Mouse (Mus musculus): Measurements from ENCODE around the gene Sf3a2. TPM values are rescaled to one million over a fixed set of nuclear protein-coding genes. Genes with fewer than 3 reads are reported as not detected.

Gene Sf3a2
- polyA plus RNA-seq, 1 experiment from 2014 or later: 119 TPM

GRCm38 (mm10) chr10:80784302-80784701 lies 13.7 kb upstream of the Sf3a2 start:
- no peak overlapping the region for H3K9ac ChIP-seq (ENCODE audit: low read length)

GRCm38 (mm10) chr10:80784871-80785270 lies 13.1 kb upstream of the Sf3a2 start:
- 79% methylated on average over 12 of the region's 12 CpGs for WGBS
- no peak overlapping the region for H3K27ac ChIP-seq (ENCODE audit: low read depth, low read length)

More at GRCm38 (mm10) chr10:80784302-80784701, 13.7 kb upstream of the Sf3a2 start:
- H3K4me1 ChIP-seq (replicated peaks; ENCODE audit: control insufficient read depth, insufficient read depth, low read length): no peaks in the 10 kb centered on the region
- H3K36me3 ChIP-seq (ENCODE audit: control insufficient read depth, insufficient read depth, low read length): peaks cover 27% of the 10 kb centered on the region
- DNase-seq (ENCODE audit: low spot score): no peak
- no peak overlapping the region for H3K4me3 ChIP-seq (ENCODE audit: low read depth, low read length)
- H3K9me3 ChIP-seq (ENCODE audit: control insufficient read depth, low read length): no peaks in the 10 kb centered on the region
- no peak for ATAC-seq (replicated peaks; ENCODE audit: low FRiP score)
- H3K27me3 ChIP-seq (ENCODE audit: control insufficient read depth, insufficient read depth, low read length): no peaks in the 10 kb centered on the region
- H3K4me2 ChIP-seq (ENCODE audit: low read depth, low read length, severe bottlenecking): no peak overlapping the region
- WGBS: 100% methylated on average over 2 of the region's 2 CpGs
- no peak overlapping the region for H3K27ac ChIP-seq (ENCODE audit: low read depth, low read length)

GRCm38 (mm10) chr10:80785963-80786362 lies 12.0 kb upstream of the Sf3a2 start:
- 92% methylated on average over 11 of the region's 11 CpGs for WGBS

More at GRCm38 (mm10) chr10:80784871-80785270, 13.1 kb upstream of the Sf3a2 start:
- Histone ChIP-seq H3K9ac (ENCODE audit: low read length) (no peak overlapping the region), H3K4me3 (ENCODE audit: low read depth, low read length) (no peak overlapping the region), H3K4me2 (ENCODE audit: low read depth, low read length, severe bottlenecking) (no peak overlapping the region), H3K9me3 (ENCODE audit: control insufficient read depth, low read length) (no peaks in the 10 kb centered on the region), H3K4me1 (replicated peaks; ENCODE audit: control insufficient read depth, insufficient read depth, low read length) (no peaks in the 10 kb centered on the region), H3K36me3 (ENCODE audit: control insufficient read depth, insufficient read depth, low read length) (peaks cover 30% of the 10 kb centered on the region), H3K27me3 (ENCODE audit: control insufficient read depth, insufficient read depth, low read length) (no peaks in the 10 kb centered on the region)
- no peak for DNase-seq (ENCODE audit: low spot score)
- ATAC-seq (replicated peaks; ENCODE audit: low FRiP score): no peak

GRCm38 (mm10) chr10:80787517-80787916 lies 10.5 kb upstream of the Sf3a2 start:
- Histone ChIP-seq H3K9me3 (ENCODE audit: control insufficient read depth, low read length) (no peaks in the 10 kb centered on the region), H3K4me3 (ENCODE audit: low read depth, low read length) (no peak overlapping the region), H3K4me1 (replicated peaks; ENCODE audit: control insufficient read depth, insufficient read depth, low read length) (no peaks in the 10 kb centered on the region), H3K36me3 (ENCODE audit: control insufficient read depth, insufficient read depth, low read length) (peaks cover 47% of the 10 kb centered on the region), H3K9ac (ENCODE audit: low read length) (no peak overlapping the region), H3K4me2 (ENCODE audit: low read depth, low read length, severe bottlenecking) (no peak overlapping the region), H3K27ac (ENCODE audit: low read depth, low read length) (no peak overlapping the region), H3K27me3 (ENCODE audit: control insufficient read depth, insufficient read depth, low read length) (no peaks in the 10 kb centered on the region)
- DNase-seq (ENCODE audit: low spot score): no peak
- WGBS: 74% methylated on average over 2 of the region's 2 CpGs
- no peak for ATAC-seq (replicated peaks; ENCODE audit: low FRiP score)

More at GRCm38 (mm10) chr10:80785963-80786362, 12.0 kb upstream of the Sf3a2 start:
- no peaks in the 10 kb centered on the region for H3K27me3 ChIP-seq (ENCODE audit: control insufficient read depth, insufficient read depth, low read length)
- H3K4me1 ChIP-seq (replicated peaks; ENCODE audit: control insufficient read depth, insufficient read depth, low read length): no peaks in the 10 kb centered on the region
- no peak overlapping the region for H3K9ac ChIP-seq (ENCODE audit: low read length)
- H3K27ac ChIP-seq (ENCODE audit: low read depth, low read length): no peak overlapping the region
- no peak overlapping the region for H3K4me2 ChIP-seq (ENCODE audit: low read depth, low read length, severe bottlenecking)
- H3K9me3 ChIP-seq (ENCODE audit: control insufficient read depth, low read length): no peaks in the 10 kb centered on the region
- no peak overlapping the region for H3K4me3 ChIP-seq (ENCODE audit: low read depth, low read length)
- ATAC-seq (replicated peaks; ENCODE audit: low FRiP score): no peak
- peaks cover 36% of the 10 kb centered on the region for H3K36me3 ChIP-seq (ENCODE audit: control insufficient read depth, insufficient read depth, low read length)
- DNase-seq (ENCODE audit: low spot score): no peak

GRCm38 (mm10) chr10:80790761-80791404 lies 7.1 kb upstream of the Sf3a2 start:
- Histone ChIP-seq H3K4me1 (replicated peaks; ENCODE audit: control insufficient read depth, insufficient read depth, low read length) (no peaks in the 10 kb centered on the region), H3K9me3 (ENCODE audit: control insufficient read depth, low read length) (no peaks in the 10 kb centered on the region), H3K4me3 (ENCODE audit: low read depth, low read length) (no peak overlapping the region), H3K36me3 (ENCODE audit: control insufficient read depth, insufficient read depth, low read length) (peaks cover 39% of the 10 kb centered on the region), H3K27me3 (ENCODE audit: control insufficient read depth, insufficient read depth, low read length) (no peaks in the 10 kb centered on the region), H3K4me2 (ENCODE audit: low read depth, low read length, severe bottlenecking) (no peak overlapping the region), H3K9ac (ENCODE audit: low read length) (no peak overlapping the region), H3K27ac (ENCODE audit: low read depth, low read length) (no peak overlapping the region)
- 93% methylated on average over 19 of the region's 19 CpGs for whole genome bisulfite sequencing
- ATAC-seq (replicated peaks; ENCODE audit: low FRiP score): no peak
- no peak for DNase-seq (ENCODE audit: low spot score)

- ATAC-seq (replicated peaks; ENCODE audit: low FRiP score) (no peak), DNase-seq (ENCODE audit: low spot score) (no peak)
- H3K4me1 ChIP-seq (replicated peaks; ENCODE audit: control insufficient read depth, insufficient read depth, low read length): peaks cover 2% of the 10 kb centered on the region; the same call in 1 of the 2 replicates
- H3K4me2 ChIP-seq (ENCODE audit: low read depth, low read length, severe bottlenecking): no peak overlapping the region
- no peak overlapping the region for H3K4me3 ChIP-seq (ENCODE audit: low read depth, low read length)
- H3K36me3 ChIP-seq (ENCODE audit: control insufficient read depth, insufficient read depth, low read length): peaks cover 39% of the 10 kb centered on the region
- H3K9ac ChIP-seq (ENCODE audit: low read length): no peak overlapping the region
- no peak overlapping the region for H3K27ac ChIP-seq (ENCODE audit: low read depth, low read length)
- 84% methylated on average over 33 of the region's 33 CpGs for WGBS
- no peaks in the 10 kb centered on the region for H3K27me3 ChIP-seq (ENCODE audit: control insufficient read depth, insufficient read depth, low read length)
- no peaks in the 10 kb centered on the region for H3K9me3 ChIP-seq (ENCODE audit: control insufficient read depth, low read length)
Observed at GRCm38 (mm10) chr10:80791476-80792174, 6.4 kb upstream of the Sf3a2 start.

GRCm38 (mm10) chr10:80792175-80793032 lies 5.6 kb upstream of the Sf3a2 start:
- Histone ChIP-seq H3K36me3 (ENCODE audit: control insufficient read depth, insufficient read depth, low read length) (peaks cover 39% of the 10 kb centered on the region), H3K27ac (ENCODE audit: low read depth, low read length) (no peak overlapping the region), H3K4me1 (replicated peaks; ENCODE audit: control insufficient read depth, insufficient read depth, low read length) (peaks cover 9% of the 10 kb centered on the region; the same call in 1 of the 2 replicates), H3K27me3 (ENCODE audit: control insufficient read depth, insufficient read depth, low read length) (no peaks in the 10 kb centered on the region), H3K9me3 (ENCODE audit: control insufficient read depth, low read length) (no peaks in the 10 kb centered on the region), H3K4me2 (ENCODE audit: low read depth, low read length, severe bottlenecking) (no peak overlapping the region), H3K4me3 (ENCODE audit: low read depth, low read length) (no peak overlapping the region), H3K9ac (ENCODE audit: low read length) (no peak overlapping the region)
- ATAC-seq (replicated peaks; ENCODE audit: low FRiP score): no peak
- 75% methylated on average over 41 of the region's 41 CpGs for WGBS
- DNase-seq (ENCODE audit: low spot score): no peak

- Histone ChIP-seq H3K27ac (ENCODE audit: low read depth, low read length) (no peak overlapping the region), H3K4me3 (ENCODE audit: low read depth, low read length) (no peak overlapping the region), H3K4me1 (replicated peaks; ENCODE audit: control insufficient read depth, insufficient read depth, low read length) (peaks cover 9% of the 10 kb centered on the region; the same call in 1 of the 2 replicates), H3K9me3 (ENCODE audit: control insufficient read depth, low read length) (no peaks in the 10 kb centered on the region), H3K9ac (ENCODE audit: low read length) (no peak overlapping the region), H3K4me2 (ENCODE audit: low read depth, low read length, severe bottlenecking) (no peak overlapping the region), H3K36me3 (ENCODE audit: control insufficient read depth, insufficient read depth, low read length) (peaks cover 38% of the 10 kb centered on the region), H3K27me3 (ENCODE audit: control insufficient read depth, insufficient read depth, low read length) (no peaks in the 10 kb centered on the region)
- 92% methylated on average over 13 of the region's 13 CpGs for WGBS
- DNase-seq (ENCODE audit: low spot score): no peak
- ATAC-seq (replicated peaks; ENCODE audit: low FRiP score): no peak
Observed at GRCm38 (mm10) chr10:80793033-80793784, 4.8 kb upstream of the Sf3a2 start.
